Mouse (Mus musculus) right cerebral cortex, postnatal 36 days (tissue): Measurements from ENCODE around the gene Itm2c.
A peak's percentile ranks its signal among the peaks of the same experiment; 100 is the strongest.

Experiments
- DNase-seq, 2 experiments: peaks; one replicate each; pipeline ENCODE4 v3.0.0; 2022; ENCODE audit warnings: low spot score in 2 of 2, mixed read lengths in 1 of 2

Itm2c gene

DNA sequence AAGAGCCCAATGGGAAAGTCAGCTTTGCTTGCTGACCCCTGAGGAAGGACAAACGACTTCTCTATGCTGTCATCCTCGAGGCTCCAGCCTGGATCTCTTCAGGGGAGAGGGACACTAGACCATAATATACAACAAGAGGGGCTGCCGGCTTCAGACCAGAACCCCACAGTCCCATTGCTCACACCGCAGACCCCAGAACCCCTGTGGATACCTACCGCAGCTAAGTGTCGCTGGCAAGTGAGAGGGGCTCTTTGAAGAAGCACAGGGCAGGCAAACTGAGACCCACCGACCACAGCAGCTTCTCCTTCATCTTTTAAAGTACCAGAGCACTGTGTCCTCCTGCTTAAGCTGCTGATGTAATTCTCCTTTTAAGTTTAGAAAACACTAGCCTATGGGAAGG, 40.5 kb downstream of the Itm2c start:
- no peak for DNase-seq

DNA sequence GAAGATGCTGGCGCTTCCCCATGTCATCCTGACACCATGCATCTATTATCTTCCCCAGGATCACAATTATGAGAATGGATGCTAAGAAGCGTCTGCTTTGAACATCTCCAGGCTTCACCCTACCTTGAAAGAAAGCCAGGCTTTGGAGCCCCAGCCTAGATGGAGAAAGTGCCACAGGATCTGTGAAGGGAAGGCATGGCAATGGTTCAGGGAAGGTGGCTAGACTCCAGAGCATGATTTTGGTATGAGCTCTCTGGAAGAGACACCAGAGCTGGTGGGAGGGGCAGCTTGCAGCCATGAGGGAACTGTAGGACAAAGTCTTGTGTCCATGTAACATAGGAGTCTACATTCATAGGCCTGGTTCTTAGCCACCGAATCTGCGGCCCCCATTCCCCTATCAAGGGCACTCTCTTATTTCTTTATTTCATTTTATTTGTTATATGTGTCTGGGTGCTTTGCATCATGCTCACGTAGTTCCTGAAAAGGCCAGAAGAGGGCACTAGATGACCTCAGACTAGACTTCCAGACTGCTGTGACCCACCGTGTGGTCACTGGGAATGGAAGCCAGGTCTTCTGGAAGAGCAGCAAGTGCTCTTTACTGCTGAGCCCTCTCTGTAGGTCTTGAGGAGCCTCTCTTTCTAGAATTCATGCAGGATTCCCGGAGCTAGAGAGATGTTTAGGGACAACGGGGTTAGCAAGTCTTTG, 41.2 kb downstream of the Itm2c start:
- no peak for DNase-seq

DNA sequence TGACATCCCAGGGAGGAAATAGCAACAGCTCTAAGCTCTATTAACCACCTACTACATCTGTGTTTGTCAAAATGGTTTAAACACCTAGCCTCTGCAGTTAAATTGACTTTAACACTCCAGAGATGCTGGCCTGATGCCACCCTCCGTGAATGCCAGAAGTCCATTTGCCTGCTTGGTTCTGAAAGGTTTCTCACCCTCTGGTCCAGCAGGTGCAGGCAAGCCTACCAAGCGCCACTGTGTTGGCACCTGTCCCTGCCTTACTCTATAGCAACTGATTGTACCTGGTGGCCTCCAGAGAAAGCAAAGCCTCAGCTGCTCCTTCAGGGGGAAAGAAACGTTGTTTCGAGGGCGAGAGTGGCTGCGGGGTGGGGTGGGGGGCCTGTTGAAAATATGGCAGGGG, 42.2 kb downstream of the Itm2c start:
- DNase-seq, result no peak

DNA sequence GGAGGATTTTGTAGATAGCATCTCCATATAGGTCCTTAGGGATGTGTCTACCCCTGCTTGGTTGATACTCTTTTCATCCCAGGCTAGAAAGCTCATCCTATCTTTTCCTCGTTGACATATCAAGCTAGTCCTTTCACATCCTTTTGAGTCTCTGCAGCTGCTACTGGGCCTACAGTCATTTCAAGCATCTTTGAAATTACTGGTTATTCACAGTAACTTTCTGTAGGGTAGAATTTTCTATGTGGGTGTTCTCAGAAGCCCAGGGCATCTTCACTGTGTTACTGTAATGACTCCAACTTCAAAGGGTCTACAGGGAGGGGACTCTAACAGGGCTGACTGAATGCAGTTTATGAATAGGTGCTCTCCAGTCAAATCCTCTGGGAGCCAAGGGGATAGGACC, 43.2 kb downstream of the Itm2c start:
- DNase-seq, result no peak

DNA sequence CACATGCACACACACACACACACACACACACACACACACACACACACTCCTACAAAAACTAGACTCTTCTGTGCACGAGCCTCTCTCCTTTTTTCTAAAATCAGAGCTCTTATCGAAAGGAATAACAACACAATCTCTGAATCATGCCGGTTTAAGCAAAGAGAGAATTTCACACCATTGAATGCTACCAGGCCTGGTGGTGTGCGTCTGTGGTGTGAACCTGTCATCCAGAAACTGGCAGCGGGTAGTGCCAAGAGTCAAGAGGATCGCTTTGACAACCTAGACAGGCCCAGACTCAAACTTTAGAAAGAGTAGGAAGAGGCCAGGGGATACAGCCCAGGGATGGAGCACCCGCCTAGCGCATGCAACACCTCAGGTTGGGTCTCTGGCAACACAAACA, 48.2 kb downstream of the Itm2c start:
- no peak for DNase-seq

DNA sequence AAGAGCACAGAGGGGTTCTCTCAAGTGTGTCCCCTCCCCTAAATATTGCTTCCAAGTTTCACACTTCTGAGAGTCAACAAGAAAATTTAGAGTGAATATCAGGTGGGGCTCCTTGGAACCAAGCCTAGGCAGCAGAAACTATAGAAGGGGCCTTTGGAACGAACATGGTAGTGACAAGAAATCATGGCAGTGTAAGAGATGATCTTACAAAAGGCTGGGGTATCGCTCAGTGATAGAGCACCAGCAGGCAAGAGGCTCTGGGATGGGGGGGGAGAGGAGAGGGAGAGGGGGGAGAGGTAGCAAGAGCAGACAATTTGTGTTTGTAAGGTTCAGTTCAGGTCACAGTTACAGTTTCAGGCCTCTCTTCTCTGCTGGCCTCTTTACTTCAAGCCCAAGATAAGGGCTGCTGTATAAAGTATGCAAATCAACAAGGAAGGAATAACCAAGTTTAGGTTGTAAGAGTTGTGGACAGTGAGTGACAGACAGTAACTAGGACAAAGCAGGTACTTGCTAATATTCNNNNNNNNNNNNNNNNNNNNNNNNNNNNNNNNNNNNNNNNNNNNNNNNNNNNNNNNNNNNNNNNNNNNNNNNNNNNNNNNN, 55.1 kb downstream of the Itm2c start:
- no peak for DNase-seq

DNA sequence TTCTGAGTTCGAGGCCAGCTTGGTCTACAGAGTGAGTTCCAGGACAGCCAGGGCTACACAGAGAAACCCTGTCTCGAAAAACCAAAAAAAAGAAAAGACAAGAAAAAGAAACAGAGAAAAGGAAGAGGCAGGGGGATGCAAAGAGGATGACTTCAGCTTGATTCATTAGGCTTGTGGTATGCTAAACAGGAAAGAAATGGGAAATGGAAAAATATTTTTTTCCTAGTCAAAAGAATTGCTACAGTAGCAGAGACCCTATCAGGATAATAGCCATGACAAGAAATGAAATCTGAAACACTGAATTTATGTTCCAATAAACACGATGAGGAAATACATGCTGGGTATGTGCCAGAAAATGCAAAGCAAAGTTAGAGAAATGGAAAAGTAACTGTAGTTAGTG, 61.1 kb downstream of the Itm2c start:
- no peak for DNase-seq

DNA sequence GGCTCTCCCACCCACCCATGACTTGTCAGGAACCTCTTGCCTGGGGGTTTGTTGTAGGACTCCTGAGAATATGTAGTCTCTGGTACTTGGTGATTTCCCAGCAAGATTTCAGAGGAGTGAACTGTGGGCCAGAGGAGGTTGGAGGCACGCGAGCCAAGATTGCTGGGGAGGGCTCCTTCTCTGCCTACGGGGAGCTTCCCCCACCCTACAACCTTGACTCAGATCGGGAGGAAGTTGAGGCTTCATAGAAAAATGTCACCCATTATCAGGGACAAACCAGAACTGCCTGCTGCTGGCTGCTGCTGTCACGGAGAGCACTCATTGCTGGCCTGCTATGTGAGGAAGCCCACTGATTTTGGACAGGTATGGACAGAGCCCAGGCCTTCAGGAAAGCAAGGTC, 63.2 kb downstream of the Itm2c start:
- DNase-seq, result no peak

DNA sequence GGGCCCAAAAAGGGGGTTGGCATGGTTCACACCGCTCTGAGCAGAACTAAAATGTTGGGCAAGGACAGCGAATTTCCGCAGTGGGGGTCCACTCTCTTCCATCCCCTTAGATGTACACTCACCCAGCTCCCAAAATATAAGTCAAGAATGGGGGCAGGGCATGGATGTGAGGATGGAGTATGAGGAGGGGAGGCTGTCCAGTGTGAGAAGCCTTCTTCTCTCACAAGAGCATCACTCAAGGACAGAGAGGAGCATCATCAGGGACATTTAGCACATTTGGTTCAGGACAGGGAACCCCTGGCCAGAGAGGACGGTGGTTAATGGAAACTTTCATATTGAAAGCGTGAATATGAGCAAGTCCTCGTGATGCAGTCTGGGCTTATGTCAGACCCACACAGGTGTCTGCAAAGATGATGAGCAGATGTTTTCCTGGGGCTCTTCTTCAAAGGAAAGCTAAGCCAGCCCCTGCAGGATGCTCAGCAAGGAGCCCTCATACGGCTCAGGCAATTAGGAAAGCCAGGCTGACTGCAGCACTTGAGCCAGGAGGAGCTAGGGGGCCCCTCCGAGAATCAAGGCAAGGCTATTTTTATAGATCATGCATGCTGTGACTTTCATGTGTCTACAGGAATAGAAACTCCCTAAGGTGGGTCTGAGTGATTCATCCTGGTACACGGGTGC, 64.0 kb downstream of the Itm2c start:
- DNase-seq, result peak; percentile 39 to 48
